Mouse (Mus musculus): ENCODE data around the gene Hs3st1.

DNA sequence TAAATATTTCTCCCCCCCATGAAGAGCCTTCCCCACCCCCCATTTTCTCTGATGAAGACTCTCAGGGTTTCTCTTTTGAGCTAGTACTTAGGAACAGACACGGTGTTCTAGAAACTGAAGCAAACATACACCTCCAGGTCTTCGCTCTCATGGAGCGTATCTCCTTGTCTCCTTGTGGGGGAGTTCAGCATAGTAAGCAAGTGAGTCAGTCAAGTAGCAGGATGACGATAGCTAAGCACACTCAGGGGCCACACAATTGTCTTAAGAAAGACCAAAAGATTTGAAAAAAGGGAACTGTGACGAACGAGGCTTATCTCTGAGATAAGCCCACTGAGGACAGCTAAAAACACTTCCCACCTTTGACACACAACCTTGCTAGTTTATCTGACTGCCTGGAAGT lies 117.4 kb downstream of the Hs3st1 start:
- TF ChIP-seq CTCF (IDR thresholded peaks at IDR 0.05; ENCODE audit: extremely low read depth, insufficient read depth, low read length): no peak
- TF ChIP-seq POLR2A (IDR thresholded peaks at IDR 0.05; ENCODE audit: extremely low read depth, insufficient read depth, low read length): no peak

Data from cortical plate, adult 2 months (tissue).